8 mouse cellular contexts compared by ENCODE assay signal in genomic region chr9:78787866-78788265, GRCm38 (mm10).
DNase-seq lines count a peak whose midpoint lies in the region; ATAC-seq and TF ChIP-seq lines count a peak whose summit lies in the region.

No protein-coding gene starts in this region.

- no peaks in the 10 kb centered on the region for H3K27me3 ChIP-seq in hindbrain, postnatal 0 days (ENCODE audit: insufficient read depth, low read length)
- H3K27me3 ChIP-seq in limb, embryonic 10.5 days (ENCODE audit: low read depth, poor library complexity, severe bottlenecking) = no peaks in the 10 kb centered on the region
- no peaks in the 10 kb centered on the region for H3K27me3 ChIP-seq in neural tube, embryonic 14.5 days (ENCODE audit: control insufficient read depth, insufficient read depth, low read length)

- WGBS in hindbrain, postnatal 0 days = 10% methylated on average over 1 of the region's 1 CpGs
- 11% methylated on average over 1 of the region's 1 CpGs for WGBS in limb, embryonic 10.5 days
- WGBS in neural tube, embryonic 14.5 days = 6% methylated on average over 1 of the region's 1 CpGs

- H3K9me3 ChIP-seq in hindbrain, postnatal 0 days (ENCODE audit: low read length) = no peaks in the 10 kb centered on the region
- no peaks in the 10 kb centered on the region for H3K9me3 ChIP-seq in limb, embryonic 10.5 days (replicated peaks)
- no peaks in the 10 kb centered on the region for H3K9me3 ChIP-seq in neural tube, embryonic 14.5 days (ENCODE audit: control insufficient read depth, low read length)

- no peak overlapping the region for H3K9ac ChIP-seq in hindbrain, postnatal 0 days (replicated peaks; ENCODE audit: low read length)
- no peak overlapping the region for H3K9ac ChIP-seq in neural tube, embryonic 14.5 days (replicated peaks; ENCODE audit: low read depth, low read length)

- DNase-seq in heart, adult 18-20 months = peak; percentile 8 to 47
- no peak for DNase-seq in heart, adult 11 months
- peak; percentile 69 for DNase-seq in NIH3T3 (ENCODE audit: low read depth)
- peak; percentile 60 for DNase-seq in embryo, embryonic 9.5 days (ENCODE audit: extremely low spot score)
- peak; percentile 89 for DNase-seq in hindbrain, postnatal 0 days (ENCODE audit: low spot score)
- no peak for DNase-seq in limb, embryonic 10.5 days (ENCODE audit: low spot score)
- no peak for DNase-seq in thymus, postnatal 14 days

- no peaks in the 10 kb centered on the region for H3K36me3 ChIP-seq in hindbrain, postnatal 0 days (ENCODE audit: insufficient read depth, low read length)
- no peaks in the 10 kb centered on the region for H3K36me3 ChIP-seq in limb, embryonic 10.5 days
- H3K36me3 ChIP-seq in neural tube, embryonic 14.5 days (ENCODE audit: control insufficient read depth, insufficient read depth, low read length) = no peaks in the 10 kb centered on the region

- H3K4me3 ChIP-seq in hindbrain, postnatal 0 days (ENCODE audit: low read length) = no peak overlapping the region
- H3K4me3 ChIP-seq in limb, embryonic 10.5 days = no peak overlapping the region
- H3K4me3 ChIP-seq in neural tube, embryonic 14.5 days (ENCODE audit: low read depth, low read length) = no peak overlapping the region

- ATAC-seq in hindbrain, postnatal 0 days = peak; percentile 87
- ATAC-seq in neural tube, embryonic 14.5 days (ENCODE audit: low read depth) = peak; percentile 94

- peak; percentile 85 for TF ChIP-seq CTCF in hindbrain, postnatal 0 days (IDR thresholded peaks at IDR 0.05; ENCODE audit: low read depth)

- no peaks in the 10 kb centered on the region for H3K4me1 ChIP-seq in hindbrain, postnatal 0 days (ENCODE audit: insufficient read depth, low read length)
- H3K4me1 ChIP-seq in limb, embryonic 10.5 days = peaks cover 29% of the 10 kb centered on the region
- H3K4me1 ChIP-seq in neural tube, embryonic 14.5 days (ENCODE audit: control insufficient read depth, insufficient read depth, low read length) = no peaks in the 10 kb centered on the region

- H3K4me2 ChIP-seq in hindbrain, postnatal 0 days (ENCODE audit: low read depth, low read length) = no peak overlapping the region
- H3K4me2 ChIP-seq in neural tube, embryonic 14.5 days (ENCODE audit: low read depth, low read length) = no peak overlapping the region

- no peak overlapping the region for H3K27ac ChIP-seq in hindbrain, postnatal 0 days
- peak overlapping the region; percentile 23; the same call in 1 of the 2 replicates for H3K27ac ChIP-seq in limb, embryonic 10.5 days
- no peak overlapping the region for H3K27ac ChIP-seq in neural tube, embryonic 14.5 days (ENCODE audit: low read depth, low read length)

Comparison
In these comparisons a context has a peak if more than half of its experiments do, and no peak if none do; other contexts are left out.
1. DNase-seq: peak in heart, adult 18-20 months (2 of 2), NIH3T3 (single experiment), embryo, embryonic 9.5 days (single experiment) and hindbrain, postnatal 0 days (single experiment); none in heart, adult 11 months (single experiment), limb, embryonic 10.5 days (single experiment) and thymus, postnatal 14 days (single experiment).